Mouse (Mus musculus) G1E (cell line): ENCODE measurements around the gene Pabpc1l. TPM values are rescaled to one million over a fixed set of nuclear protein-coding genes. Genes with fewer than 3 reads are reported as not detected.
"Not testable (repeated sequence)": the region's sequence is repeated elsewhere in the genome, so short reads cannot be mapped to it uniquely, and the experiment has no call there.

Experiments used
- ATAC-seq: 2 replicates; pipeline ENCODE4 v1.8.0; 2016; ENCODE audit warnings: mild to moderate bottlenecking; ENCODE audit not compliant: insufficient number of reproducible peaks, poor library complexity, low FRiP score, severe bottlenecking; ENCODE audit errors: extremely low read depth
- DNase-seq: peaks from one replicate; pipeline ENCODE4 v3.0.0; 2012; ENCODE audit warnings: low spot score
- H3K27me3 ChIP-seq: 2 replicates; pipeline ENCODE4 v1.6.1; 2012; ENCODE audit warnings: mild to moderate bottlenecking, low read length, inconsistent platforms; ENCODE audit not compliant: insufficient read depth
- H3K36me3 ChIP-seq: replicated peaks from 2 replicates; pipeline ENCODE3; 2012; ENCODE audit warnings: mild to moderate bottlenecking, inconsistent platforms
- H3K4me1 ChIP-seq: 2 replicates; pipeline ENCODE4 v1.6.1; 2012; ENCODE audit warnings: low read depth, low read length, inconsistent platforms, mixed read lengths; ENCODE audit not compliant: insufficient read depth
- H3K4me3 ChIP-seq: 2 replicates; pipeline ENCODE4 v1.5.1; 2012; ENCODE audit warnings: low read depth, mild to moderate bottlenecking, inconsistent platforms, low read length, moderate library complexity, mixed read lengths
- H3K9me3 ChIP-seq: replicated peaks from 2 replicates; pipeline ENCODE4 v1.6.1; 2012; ENCODE audit warnings: inconsistent platforms
- CTCF ChIP-seq: IDR thresholded peaks from 2 replicates; pipeline ENCODE4 v1.5.1; 2012; ENCODE audit warnings: low read depth, low read length, inconsistent platforms, mixed read lengths
- GATA1 ChIP-seq: IDR thresholded peaks from 2 replicates; pipeline ENCODE4 v1.6.1; 2012; ENCODE audit warnings: borderline replicate concordance, low read length, inconsistent platforms, mixed read lengths
- GATA2 ChIP-seq: IDR thresholded peaks from 2 replicates; pipeline ENCODE4 v1.6.1; 2012; ENCODE audit warnings: low read depth, low read length, inconsistent platforms, borderline replicate concordance
- POLR2AphosphoS5 ChIP-seq: IDR thresholded peaks from 2 replicates; pipeline ENCODE4 v1.6.1; 2012; ENCODE audit warnings: low read depth, low read length, inconsistent platforms; ENCODE audit not compliant: insufficient replicate concordance
- TAL1 ChIP-seq: conservative IDR thresholded peaks from 2 replicates; pipeline ENCODE4 v1.6.1; 2012; ENCODE audit warnings: low read depth, low read length, inconsistent platforms, mixed read lengths
- polyA plus RNA-seq: library from polyadenylated mRNA; stranded (reverse); fragments of >175 nt; gene quantifications from 2 replicates; pipeline ENCODE4 v1.2.3, GENCODE M21; 2012
- total RNA-seq, 2 experiments: library from RNA; stranded (forward) in 1 of 2; stranded (reverse) in 1 of 2; fragments of 200-1000 nt in 1 of 2; fragments of >200 nt in 1 of 2; fragmentation: Nextera tagmentation in 1 of 2; gene quantifications; 2 replicates each; pipeline ENCODE4 v1.2.3; 2014 to 2017

Pabpc1l gene
- total and polyA plus RNA-seq, 3 experiments, result 0.07 to 0.44 TPM; not detected in 1

DNA sequence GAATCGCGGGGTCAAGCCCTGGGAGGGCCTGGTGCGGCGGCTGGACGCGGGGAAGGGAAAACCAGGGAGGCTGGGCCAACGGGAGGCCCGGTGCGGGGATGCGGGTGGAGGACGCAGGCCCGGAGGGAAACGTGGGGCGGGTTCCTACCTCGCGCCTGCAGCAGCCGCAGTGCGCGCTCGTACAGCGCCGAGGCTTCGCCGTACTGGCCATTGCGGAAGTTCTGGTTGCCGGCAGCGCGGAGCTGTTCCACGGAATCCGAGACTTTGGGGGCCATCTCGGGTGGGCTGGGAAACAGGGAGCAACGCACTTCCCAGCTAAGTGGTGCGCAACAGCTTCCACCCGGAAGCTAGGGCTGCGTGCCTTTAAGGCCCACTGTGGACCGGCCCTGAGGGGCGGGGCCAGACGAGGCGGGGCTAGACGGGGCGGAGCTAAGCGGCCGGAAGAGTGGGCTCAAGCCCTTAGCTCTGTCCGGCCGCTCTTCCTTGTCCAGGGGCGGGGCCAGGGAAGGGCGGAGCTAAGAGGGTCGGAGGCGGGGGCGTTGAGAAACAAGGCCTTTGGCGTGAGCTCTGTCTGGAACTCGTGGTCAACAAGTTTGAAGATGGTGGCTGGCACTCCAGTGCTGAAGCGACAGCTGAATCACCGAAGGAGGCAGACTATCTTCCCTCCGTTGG lies 45.7 kb downstream of the Pabpc1l start, which contains the start of gene Tomm34:
TSS of gene Tomm34 (minus strand) at position 405 of the 672 bp plus-strand sequence.
- ATAC-seq, result peak; percentile 80
- Histone ChIP-seq H3K27me3 (no peaks in the 10 kb centered on the region), H3K36me3 (peaks cover 40% of the 10 kb centered on the region), H3K4me1 (peaks cover 33% of the 10 kb centered on the region), H3K9me3 (no peaks in the 10 kb centered on the region), H3K4me3 (peak within 1 kb of the TSS; percentile 94)
- DNase-seq, result peak; percentile 93
- TF ChIP-seq CTCF, result no peak
- no peak for TF ChIP-seq GATA2
- no peak for TF ChIP-seq POLR2AphosphoS5
- TF ChIP-seq TAL1, result no peak

DNA sequence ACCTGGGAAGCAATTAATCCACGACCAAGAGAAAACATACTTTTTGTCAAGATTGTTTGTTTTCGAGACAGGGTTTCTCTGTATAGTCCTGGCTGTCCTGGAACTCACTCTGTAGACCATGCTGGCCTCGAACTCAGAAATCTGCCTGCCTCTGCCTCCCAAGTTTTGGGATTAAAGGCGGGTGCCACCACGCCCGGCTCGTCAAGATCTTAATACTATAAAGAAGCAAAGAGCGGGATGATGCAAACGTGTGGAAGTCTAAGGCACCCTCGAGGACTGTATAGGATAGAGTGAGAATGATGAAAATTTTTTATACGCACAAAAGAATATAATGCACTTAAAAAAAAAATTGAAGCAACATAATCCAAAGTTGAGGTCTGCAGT lies 46.2 kb downstream of the Pabpc1l start:
- not testable (repeated sequence) for ATAC-seq, H3K27me3 ChIP-seq, DNase-seq, H3K9me3 ChIP-seq
- peaks cover 38% of the 10 kb centered on the region for H3K4me1 ChIP-seq
- peaks cover 40% of the 10 kb centered on the region for H3K36me3 ChIP-seq
- peak overlapping the region; percentile 94; the same call in 1 of the 2 replicates for H3K4me3 ChIP-seq

DNA sequence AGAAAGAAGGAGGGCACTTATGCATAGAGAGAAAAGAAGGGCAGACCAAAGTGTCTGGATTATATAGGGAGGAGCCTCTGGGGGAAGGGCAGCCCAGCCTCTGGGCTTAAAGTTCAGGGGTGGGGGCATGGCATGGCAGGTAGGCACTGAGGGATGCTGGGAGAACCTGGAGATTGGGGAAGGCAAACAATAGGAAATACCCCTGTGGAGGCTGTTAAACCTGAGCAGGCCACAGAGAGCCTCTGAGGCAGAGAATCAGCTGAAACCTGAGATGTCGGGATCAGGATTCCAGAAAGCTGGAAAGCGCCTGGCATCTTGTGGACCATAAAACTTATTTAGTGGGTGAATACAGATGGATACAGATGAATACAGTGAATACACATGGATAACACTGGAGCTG lies 46.9 kb downstream of the Pabpc1l start:
- ATAC-seq, result no peak
- Histone ChIP-seq H3K9me3 (no peaks in the 10 kb centered on the region), H3K4me3 (no peak overlapping the region), H3K27me3 (no peaks in the 10 kb centered on the region), H3K4me1 (peaks cover 43% of the 10 kb centered on the region), H3K36me3 (peaks cover 38% of the 10 kb centered on the region)
- no peak for TF ChIP-seq TAL1
- no peak for TF ChIP-seq CTCF
- TF ChIP-seq GATA1, result no peak
- TF ChIP-seq GATA2, result no peak
- TF ChIP-seq POLR2AphosphoS5, result no peak
- no peak for DNase-seq

DNA sequence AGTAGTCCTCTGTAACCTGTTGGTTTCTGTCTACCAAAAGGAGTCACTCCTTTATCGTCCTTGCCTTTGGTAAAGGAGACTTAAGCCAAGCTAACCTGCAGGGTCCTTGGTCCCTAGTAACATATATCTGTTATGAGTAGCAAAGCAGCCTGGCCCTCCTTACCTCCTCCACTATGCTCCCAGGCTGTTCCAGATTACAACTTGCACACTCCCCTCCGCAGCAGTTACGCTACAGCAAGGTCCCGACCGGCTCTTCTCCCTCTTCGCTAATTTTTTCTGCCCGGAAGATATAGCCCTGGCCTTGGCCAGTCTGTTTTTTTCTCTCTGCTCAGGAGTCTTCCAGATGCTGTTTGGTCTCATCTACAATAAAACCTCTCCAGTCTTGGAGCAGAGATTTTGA lies 47.9 kb downstream of the Pabpc1l start:
- H3K9me3 ChIP-seq, result no peaks in the 10 kb centered on the region
- H3K4me1 ChIP-seq, result peaks cover 45% of the 10 kb centered on the region
- H3K27me3 ChIP-seq, result no peaks in the 10 kb centered on the region
- ATAC-seq, result no peak
- H3K36me3 ChIP-seq, result peaks cover 31% of the 10 kb centered on the region
- no peak for DNase-seq
- TF ChIP-seq GATA1 (no peak), GATA2 (no peak), CTCF (no peak), POLR2AphosphoS5 (no peak), TAL1 (no peak)
- H3K4me3 ChIP-seq, result no peak overlapping the region

DNA sequence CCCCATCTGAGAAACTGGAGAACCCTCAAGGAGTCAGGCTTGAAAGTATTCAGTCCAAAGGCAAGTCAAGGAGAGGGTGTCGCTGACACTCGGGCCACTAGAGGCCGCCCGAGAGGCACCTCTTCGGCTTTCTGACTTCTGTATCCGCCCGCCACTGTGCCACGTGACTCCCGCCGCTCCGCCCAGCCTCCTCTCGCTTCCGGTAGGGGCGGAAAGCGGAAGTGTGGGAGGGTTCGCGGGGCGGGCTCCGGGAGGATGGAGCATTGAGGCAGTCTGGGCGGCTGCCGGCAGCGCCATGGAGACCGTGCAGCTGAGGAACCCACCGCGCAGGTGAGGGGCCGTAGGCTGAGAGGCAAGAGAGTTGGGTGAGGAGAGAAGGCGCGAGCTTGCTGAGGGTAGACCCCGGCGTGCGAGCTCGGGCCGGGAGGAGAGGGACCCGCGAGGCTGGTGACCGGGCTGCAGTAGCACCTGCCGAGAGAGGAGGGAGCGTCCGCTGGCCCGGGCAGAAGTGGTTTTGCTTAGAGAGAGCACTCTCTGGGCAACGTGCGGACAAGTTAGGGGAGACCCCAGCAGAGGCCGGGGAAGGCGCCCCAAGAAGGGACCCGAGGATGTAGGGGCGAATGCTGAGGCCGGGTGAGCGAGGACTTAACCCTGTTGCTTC lies 48.8 kb downstream of the Pabpc1l start:
- DNase-seq (peak; percentile 97), ATAC-seq (peak; percentile 75)
- Histone ChIP-seq H3K9me3 (no peaks in the 10 kb centered on the region), H3K36me3 (peaks cover 24% of the 10 kb centered on the region), H3K4me3 (peak overlapping the region; percentile 84), H3K27me3 (no peaks in the 10 kb centered on the region), H3K4me1 (peaks cover 47% of the 10 kb centered on the region)
- TF ChIP-seq CTCF (peak; percentile 56; the same call in 1 of the 2 replicates), TAL1 (no peak)

DNA sequence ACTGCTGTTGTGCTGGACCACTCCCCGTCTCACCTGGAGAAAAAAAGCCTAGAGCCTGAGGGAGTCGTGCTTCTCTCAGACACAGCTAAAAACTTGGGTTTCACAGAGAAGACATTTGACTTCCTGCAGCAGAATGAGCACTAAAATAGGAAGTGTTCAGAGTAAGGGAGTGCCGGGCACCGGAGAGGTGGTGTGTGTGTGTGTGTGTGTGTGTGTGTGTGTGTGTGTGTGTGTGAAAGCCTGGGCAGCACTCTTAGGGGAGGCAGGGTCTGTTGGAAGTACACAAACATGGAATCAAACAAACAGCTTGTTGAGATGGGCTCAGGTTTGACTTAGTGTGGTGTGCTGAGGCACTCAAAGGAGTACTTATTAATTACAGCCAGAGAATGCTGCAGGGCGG lies 49.8 kb downstream of the Pabpc1l start:
- peak overlapping the region; percentile 84 for H3K4me3 ChIP-seq
- ATAC-seq (no peak), DNase-seq (peak; percentile 11)
- H3K9me3 ChIP-seq, result no peaks in the 10 kb centered on the region
- peaks cover 45% of the 10 kb centered on the region for H3K4me1 ChIP-seq
- TF ChIP-seq CTCF, result no peak
- no peak for TF ChIP-seq POLR2AphosphoS5
- TF ChIP-seq GATA1, result no peak
- no peak for TF ChIP-seq TAL1
- TF ChIP-seq GATA2, result no peak
- peaks cover 30% of the 10 kb centered on the region for H3K36me3 ChIP-seq
- H3K27me3 ChIP-seq, result no peaks in the 10 kb centered on the region
